Mouse (Mus musculus): ENCODE data around the gene Ssh1. TPM values are rescaled to one million over a fixed set of nuclear protein-coding genes. Genes with fewer than 3 reads are reported as not detected.

Ssh1 gene
- polyA plus RNA-seq, 1 experiment from 2014 or later = 19.9 TPM

DNA sequence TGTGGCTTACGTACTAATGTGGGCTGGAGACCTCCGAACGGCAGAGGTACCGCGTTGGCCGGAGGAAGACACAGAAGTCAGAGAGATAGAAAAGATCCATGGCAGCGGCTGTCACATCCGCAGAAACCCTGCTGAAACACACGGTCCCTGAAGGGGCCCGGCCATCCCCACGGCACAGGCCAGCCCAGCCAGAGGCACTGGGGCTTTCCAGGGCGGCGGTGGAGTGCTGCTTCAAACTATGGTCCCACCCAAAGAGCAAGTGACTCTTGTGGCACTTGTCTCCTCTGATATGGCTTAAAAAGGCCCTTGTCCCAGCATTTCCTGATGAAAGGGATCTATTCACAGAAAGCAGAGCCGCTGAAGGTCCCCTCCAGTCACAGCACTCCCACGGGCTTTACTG, 19.1 kb downstream of the Ssh1 start:
- 69% methylated on average over 15 of the region's 15 CpGs for WGBS
- peaks cover 37% of the 10 kb centered on the region for H3K4me1 ChIP-seq

GRCm38 (mm10) chr5:113973790-113974189, 19.9 kb downstream of the Ssh1 start:
- no peak overlapping the region for H3K4me3 ChIP-seq (replicated peaks)
- H3K4me2 ChIP-seq = no peak overlapping the region
- no peaks in the 10 kb centered on the region for H3K9me3 ChIP-seq
- H3K27ac ChIP-seq = peak overlapping the region; percentile 68
- H3K36me3 ChIP-seq (replicated peaks) = peaks cover 23% of the 10 kb centered on the region
- no peak for ATAC-seq (ENCODE audit: low FRiP score)
- H3K9ac ChIP-seq = no peak overlapping the region
- no peaks in the 10 kb centered on the region for H3K27me3 ChIP-seq
- H3K4me1 ChIP-seq = peaks cover 37% of the 10 kb centered on the region
- WGBS = 95% methylated on average over 8 of the region's 8 CpGs

More for the DNA sequence above, 19.1 kb downstream of the Ssh1 start:
- ATAC-seq (ENCODE audit: low FRiP score) = no peak
- Histone ChIP-seq H3K27ac (0 out of 2 replicates have a peak overlapping the region, but pooled peaks have one; percentile 4), H3K4me2 (no peak overlapping the region), H3K9me3 (no peaks in the 10 kb centered on the region), H3K4me3 (replicated peaks) (no peak overlapping the region), H3K9ac (no peak overlapping the region), H3K36me3 (replicated peaks) (peaks cover 15% of the 10 kb centered on the region), H3K27me3 (no peaks in the 10 kb centered on the region)

GRCm38 (mm10) chr5:113972589-113973515, 20.8 kb downstream of the Ssh1 start:
- Histone ChIP-seq H3K9me3 (no peaks in the 10 kb centered on the region), H3K9ac (no peak overlapping the region), H3K36me3 (replicated peaks) (peaks cover 25% of the 10 kb centered on the region), H3K4me2 (peak overlapping the region; percentile 26), H3K4me1 (peaks cover 37% of the 10 kb centered on the region), H3K4me3 (replicated peaks) (no peak overlapping the region), H3K27ac (peak overlapping the region; percentile 68), H3K27me3 (no peaks in the 10 kb centered on the region)
- peak; percentile 74 for ATAC-seq (ENCODE audit: low FRiP score)
- WGBS = 15% methylated on average over 18 of the region's 18 CpGs

DNA sequence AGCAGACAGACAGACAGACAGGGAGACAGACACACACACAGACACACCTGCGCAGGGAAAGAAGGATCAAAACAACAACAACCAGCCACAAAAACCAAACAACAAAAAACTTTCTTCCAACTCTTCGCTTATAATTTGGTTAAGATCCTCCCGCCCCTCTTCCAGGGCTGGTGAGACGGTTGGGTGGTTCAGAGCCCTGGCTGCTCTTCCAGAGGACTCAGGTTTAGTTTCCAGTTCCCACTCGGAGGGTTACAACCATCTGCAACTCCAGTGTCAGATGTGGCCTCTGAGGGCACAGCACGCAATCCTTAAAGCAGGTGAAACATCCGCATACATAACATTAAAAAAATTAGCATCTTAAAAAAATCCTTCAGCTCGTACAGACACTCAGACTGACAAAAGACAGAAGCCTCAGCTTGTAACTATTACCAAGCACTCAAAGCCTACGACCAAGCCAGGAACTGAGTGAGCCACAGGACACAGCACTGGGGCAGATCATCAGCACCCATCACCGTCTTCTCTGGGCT, 22.2 kb downstream of the Ssh1 start:
- Histone ChIP-seq H3K4me3 (replicated peaks) (no peak overlapping the region), H3K4me2 (no peak overlapping the region), H3K36me3 (replicated peaks) (peaks cover 32% of the 10 kb centered on the region), H3K9me3 (no peaks in the 10 kb centered on the region), H3K9ac (no peak overlapping the region), H3K27ac (0 out of 2 replicates have a peak overlapping the region, but pooled peaks have one; percentile 8), H3K4me1 (peaks cover 37% of the 10 kb centered on the region), H3K27me3 (no peaks in the 10 kb centered on the region)
- WGBS = 79% methylated on average over 10 of the region's 10 CpGs
- ATAC-seq (ENCODE audit: low FRiP score) = no peak

GRCm38 (mm10) chr5:113968371-113968770, 25.3 kb downstream of the Ssh1 start:
- H3K27me3 ChIP-seq = no peaks in the 10 kb centered on the region
- H3K4me3 ChIP-seq (replicated peaks) = no peak overlapping the region
- H3K4me2 ChIP-seq = no peak overlapping the region
- H3K9me3 ChIP-seq = no peaks in the 10 kb centered on the region
- peaks cover 60% of the 10 kb centered on the region for H3K36me3 ChIP-seq (replicated peaks)
- no peak overlapping the region for H3K9ac ChIP-seq
- no peak for ATAC-seq (ENCODE audit: low FRiP score)
- no peak overlapping the region for H3K27ac ChIP-seq
- 68% methylated on average over 11 of the region's 11 CpGs for WGBS
- peaks cover 11% of the 10 kb centered on the region for H3K4me1 ChIP-seq

- 93% methylated on average over 13 of the region's 13 CpGs for WGBS
Measured at GRCm38 (mm10) chr5:113966452-113967150, 27.1 kb downstream of the Ssh1 start.

DNA sequence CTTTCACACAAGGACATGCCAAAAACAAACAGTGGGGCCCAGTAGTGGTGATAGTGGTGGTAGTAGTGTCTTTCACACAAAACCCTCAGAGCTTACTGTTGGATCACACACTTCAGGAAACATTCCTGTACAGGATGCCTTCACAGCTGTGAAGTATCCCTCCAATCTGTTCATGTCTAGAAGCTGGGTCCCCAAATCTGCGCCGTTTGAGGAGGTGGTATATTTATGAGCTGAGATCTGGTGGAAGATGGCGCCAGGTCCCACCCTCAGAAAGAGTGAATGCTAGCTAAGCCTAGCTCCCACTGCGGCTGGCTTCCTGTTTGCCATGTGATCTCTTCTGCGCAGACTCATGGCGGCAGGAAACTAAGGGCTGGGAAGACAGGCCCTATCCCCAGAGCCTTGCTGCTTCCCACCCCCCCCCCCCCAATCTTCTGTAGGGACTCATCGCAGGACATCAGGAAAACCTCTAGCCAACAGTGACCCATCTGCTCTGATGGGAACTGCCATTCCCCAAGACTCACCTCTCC, 28.0 kb downstream of the Ssh1 start:
- 92% methylated on average over 7 of the region's 7 CpGs for WGBS
- no peak overlapping the region for H3K27ac ChIP-seq
- H3K27me3 ChIP-seq = no peaks in the 10 kb centered on the region
- H3K4me3 ChIP-seq (replicated peaks) = no peak overlapping the region
- ATAC-seq (ENCODE audit: low FRiP score) = no peak
- no peaks in the 10 kb centered on the region for H3K4me1 ChIP-seq
- H3K9ac ChIP-seq = no peak overlapping the region
- H3K9me3 ChIP-seq = no peaks in the 10 kb centered on the region
- peaks cover 65% of the 10 kb centered on the region for H3K36me3 ChIP-seq (replicated peaks)
- no peak overlapping the region for H3K4me2 ChIP-seq

More at GRCm38 (mm10) chr5:113966452-113967150, 27.1 kb downstream of the Ssh1 start:
- Histone ChIP-seq H3K9ac (no peak overlapping the region), H3K27ac (no peak overlapping the region), H3K27me3 (no peaks in the 10 kb centered on the region), H3K9me3 (no peaks in the 10 kb centered on the region), H3K4me1 (no peaks in the 10 kb centered on the region), H3K4me3 (replicated peaks) (no peak overlapping the region), H3K36me3 (replicated peaks) (peaks cover 61% of the 10 kb centered on the region), H3K4me2 (no peak overlapping the region)
- ATAC-seq (ENCODE audit: low FRiP score) = no peak

- H3K4me2 ChIP-seq = no peak overlapping the region
- H3K9me3 ChIP-seq = no peaks in the 10 kb centered on the region
- H3K4me1 ChIP-seq = no peaks in the 10 kb centered on the region
- H3K27me3 ChIP-seq = no peaks in the 10 kb centered on the region
- peaks cover 65% of the 10 kb centered on the region for H3K36me3 ChIP-seq (replicated peaks)
- WGBS = 92% methylated on average over 14 of the region's 14 CpGs
- no peak overlapping the region for H3K9ac ChIP-seq
- no peak overlapping the region for H3K4me3 ChIP-seq (replicated peaks)
- H3K27ac ChIP-seq = no peak overlapping the region
- no peak for ATAC-seq (ENCODE audit: low FRiP score)
Measured at GRCm38 (mm10) chr5:113964972-113965371, 28.7 kb downstream of the Ssh1 start.

DNA sequence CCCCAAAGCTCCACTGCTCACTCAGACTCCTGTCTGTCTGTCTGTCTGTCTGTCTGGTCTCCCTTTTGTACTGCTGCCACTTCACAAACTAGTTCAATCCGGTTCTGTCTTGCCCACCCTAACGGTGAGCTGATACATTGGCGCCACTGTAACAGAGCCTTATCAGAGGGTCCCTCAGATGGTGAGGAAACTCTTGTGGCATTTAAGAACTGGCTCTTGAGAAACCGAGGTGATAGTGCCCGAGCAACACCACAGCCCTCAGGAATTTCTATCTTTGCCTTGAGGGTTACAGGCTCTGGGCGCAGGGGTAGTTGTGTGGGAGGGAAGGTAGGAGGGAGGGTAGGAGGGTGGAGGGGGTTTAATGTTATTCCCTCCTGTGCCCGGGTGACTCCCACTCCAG, 31.9 kb downstream of the Ssh1 start:
- H3K4me3 ChIP-seq (replicated peaks) = no peak overlapping the region
- no peaks in the 10 kb centered on the region for H3K27me3 ChIP-seq
- H3K9ac ChIP-seq = no peak overlapping the region
- H3K4me2 ChIP-seq = no peak overlapping the region
- peaks cover 44% of the 10 kb centered on the region for H3K36me3 ChIP-seq (replicated peaks)
- no peak overlapping the region for H3K27ac ChIP-seq
- WGBS = 89% methylated on average over 7 of the region's 7 CpGs
- ATAC-seq (ENCODE audit: low FRiP score) = no peak
- H3K4me1 ChIP-seq = peaks cover 5% of the 10 kb centered on the region
- no peaks in the 10 kb centered on the region for H3K9me3 ChIP-seq

GRCm38 (mm10) chr5:113960416-113960815, 33.3 kb downstream of the Ssh1 start:
- no peak for ATAC-seq (ENCODE audit: low FRiP score)
- H3K9me3 ChIP-seq = no peaks in the 10 kb centered on the region
- peaks cover 35% of the 10 kb centered on the region for H3K36me3 ChIP-seq (replicated peaks)
- H3K4me1 ChIP-seq = peaks cover 5% of the 10 kb centered on the region
- no peak overlapping the region for H3K9ac ChIP-seq
- WGBS = 71% methylated on average over 8 of the region's 8 CpGs
- H3K4me2 ChIP-seq = no peak overlapping the region
- no peak overlapping the region for H3K4me3 ChIP-seq (replicated peaks)
- no peak overlapping the region for H3K27ac ChIP-seq
- H3K27me3 ChIP-seq = no peaks in the 10 kb centered on the region

- Histone ChIP-seq H3K27ac (no peak overlapping the region), H3K36me3 (replicated peaks) (peaks cover 31% of the 10 kb centered on the region), H3K27me3 (no peaks in the 10 kb centered on the region), H3K4me3 (replicated peaks) (no peak overlapping the region), H3K4me2 (no peak overlapping the region), H3K9me3 (no peaks in the 10 kb centered on the region), H3K9ac (peak overlapping the region; percentile 8; the same call in 1 of the 2 replicates), H3K4me1 (peaks cover 5% of the 10 kb centered on the region)
- ATAC-seq (ENCODE audit: low FRiP score) = no peak
- WGBS = 7% methylated on average over 6 of the region's 6 CpGs
Measured at GRCm38 (mm10) chr5:113959039-113959438, 34.7 kb downstream of the Ssh1 start.

- no peak overlapping the region for H3K4me3 ChIP-seq (replicated peaks)
- H3K9me3 ChIP-seq = no peaks in the 10 kb centered on the region
- peaks cover 5% of the 10 kb centered on the region for H3K4me1 ChIP-seq
- ATAC-seq (ENCODE audit: low FRiP score) = peak; percentile 53; the same call in 1 of the 2 replicates
- H3K4me2 ChIP-seq = no peak overlapping the region
- peaks cover 40% of the 10 kb centered on the region for H3K36me3 ChIP-seq (replicated peaks)
- no peak overlapping the region for H3K27ac ChIP-seq
- no peak overlapping the region for H3K9ac ChIP-seq
- WGBS = 3% methylated on average over 4 of the region's 4 CpGs
- H3K27me3 ChIP-seq = no peaks in the 10 kb centered on the region
Measured at GRCm38 (mm10) chr5:113956510-113956909, 37.2 kb downstream of the Ssh1 start.

All from forebrain, embryonic 12.5 days (tissue).